Mouse (Mus musculus) bone marrow, adult 2 months (tissue): ENCODE measurements around the gene Vwa8. TPM values are rescaled to one million over a fixed set of nuclear protein-coding genes. Genes with fewer than 3 reads are reported as not detected.

Source experiments
- H3K27ac ChIP-seq: fragments of 200-500 bp; 2 replicates; pipeline ENCODE4 v1.5.1; 2012; ENCODE audit warnings: low read depth, mild to moderate bottlenecking, control low read depth, inconsistent platforms, low read length; ENCODE audit not compliant: control insufficient read depth, poor library complexity, insufficient read depth
- H3K4me1 ChIP-seq: fragments of 200-500 bp; 2 replicates; pipeline ENCODE4 v1.6.1; 2011; ENCODE audit warnings: low read length; ENCODE audit not compliant: control insufficient read depth, insufficient read depth
- H3K4me3 ChIP-seq: fragments of 200-500 bp; replicated peaks from 2 replicates; pipeline ENCODE3; 2011; ENCODE audit warnings: mild to moderate bottlenecking, low read depth, low read length, control low read depth; ENCODE audit not compliant: control insufficient read depth
- CTCF ChIP-seq: fragments of 200-500 bp; IDR thresholded peaks from 2 replicates; pipeline ENCODE4 v1.5.1; 2011; ENCODE audit warnings: low read length, control low read depth; ENCODE audit not compliant: control insufficient read depth, insufficient read depth
- POLR2A ChIP-seq: fragments of 200-500 bp; IDR thresholded peaks from 2 replicates; pipeline ENCODE4 v1.6.1; 2011; ENCODE audit warnings: low read depth, mild to moderate bottlenecking, control low read depth, low read length, borderline replicate concordance; ENCODE audit not compliant: control insufficient read depth
- WGBS: fragments of 180-500 bp; shearing (Covaris S2); methylation state at CpG from one replicate; pipeline ENCODE4 v1.1.7; 2018; 5-methylcytosine and 5-hydroxymethylcytosine counted together
- polyA plus RNA-seq: library from polyadenylated mRNA; stranded (reverse); fragments of >200 nt; gene quantifications from 2 replicates; pipeline ENCODE4 v1.2.4, GENCODE M21; 2011; ENCODE audit warnings: low replicate concordance; ENCODE audit not compliant: missing spikeins, insufficient read depth, insufficient read length

The Vwa8 gene
- polyA plus RNA-seq, 1 experiment = 7.6 TPM

DNA sequence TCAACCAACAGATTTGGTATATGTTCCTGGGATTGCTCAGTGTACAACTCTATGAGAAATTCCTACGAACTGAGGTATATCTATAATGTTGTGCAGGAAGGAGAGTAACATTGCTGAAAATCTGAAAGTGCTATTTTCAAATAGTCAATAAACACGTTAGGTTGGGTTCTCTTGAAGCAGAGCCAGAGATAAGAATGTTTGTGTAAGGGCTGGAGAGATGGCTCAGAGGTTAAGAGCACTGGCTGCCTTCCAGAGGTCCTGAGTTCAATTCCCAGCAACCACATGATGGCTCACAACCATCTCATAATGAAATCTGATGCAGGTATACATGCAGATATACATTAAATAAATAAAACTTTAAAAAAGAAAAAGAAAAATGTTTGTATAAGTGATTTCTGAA, 198.3 kb downstream of the Vwa8 start:
- WGBS = 73% methylated on average over 2 of the region's 2 CpGs
- Histone ChIP-seq H3K4me3 (no peak overlapping the region), H3K4me1 (no peaks in the 10 kb centered on the region), H3K27ac (no peak overlapping the region)
- TF ChIP-seq POLR2A = no peak
- no peak for TF ChIP-seq CTCF

DNA sequence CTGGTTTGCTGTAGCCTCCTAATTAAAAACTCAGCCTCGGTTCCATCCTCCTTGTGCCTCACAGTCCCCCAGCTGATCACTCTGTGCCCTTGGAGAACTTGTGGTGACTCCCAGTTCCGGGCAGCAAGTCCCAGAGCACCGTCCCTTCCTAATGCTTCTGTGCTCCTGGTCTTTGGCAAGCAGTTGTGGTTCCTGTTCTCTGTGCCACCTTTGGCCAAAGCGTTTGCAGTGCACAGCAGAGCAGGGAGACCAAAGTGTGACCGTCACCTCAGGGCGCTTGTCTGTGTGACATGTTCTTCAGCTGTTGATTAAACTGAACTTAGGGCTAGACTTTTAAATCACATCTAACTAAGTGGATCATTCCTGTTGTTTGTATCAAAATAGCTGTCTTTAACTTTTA, 199.1 kb downstream of the Vwa8 start:
- Histone ChIP-seq H3K4me3 (no peak overlapping the region), H3K27ac (no peak overlapping the region), H3K4me1 (no peaks in the 10 kb centered on the region)
- 79% methylated on average over 6 of the region's 6 CpGs for WGBS
- TF ChIP-seq CTCF = no peak
- TF ChIP-seq POLR2A = no peak

GRCm38 (mm10) chr14:79049544-79049943, 200.7 kb downstream of the Vwa8 start:
- 88% methylated on average over 11 of the region's 11 CpGs for WGBS
- Histone ChIP-seq H3K4me3 (no peak overlapping the region), H3K27ac (no peak overlapping the region), H3K4me1 (no peaks in the 10 kb centered on the region)
- TF ChIP-seq CTCF = no peak
- no peak for TF ChIP-seq POLR2A

- WGBS = 89% methylated on average over 3 of the region's 3 CpGs
- H3K4me3 ChIP-seq = no peak overlapping the region
- TF ChIP-seq POLR2A = no peak
- TF ChIP-seq CTCF = no peak
- no peaks in the 10 kb centered on the region for H3K4me1 ChIP-seq
- H3K27ac ChIP-seq = no peak overlapping the region
Observed at GRCm38 (mm10) chr14:79065636-79066035, 216.8 kb downstream of the Vwa8 start.

- H3K4me3 ChIP-seq = no peak overlapping the region
- no peak overlapping the region for H3K27ac ChIP-seq
- 86% methylated on average over 1 of the region's 1 CpGs for WGBS
- H3K4me1 ChIP-seq = no peaks in the 10 kb centered on the region
- TF ChIP-seq CTCF = no peak
- no peak for TF ChIP-seq POLR2A
Observed at GRCm38 (mm10) chr14:79069515-79069914, 220.7 kb downstream of the Vwa8 start.

DNA sequence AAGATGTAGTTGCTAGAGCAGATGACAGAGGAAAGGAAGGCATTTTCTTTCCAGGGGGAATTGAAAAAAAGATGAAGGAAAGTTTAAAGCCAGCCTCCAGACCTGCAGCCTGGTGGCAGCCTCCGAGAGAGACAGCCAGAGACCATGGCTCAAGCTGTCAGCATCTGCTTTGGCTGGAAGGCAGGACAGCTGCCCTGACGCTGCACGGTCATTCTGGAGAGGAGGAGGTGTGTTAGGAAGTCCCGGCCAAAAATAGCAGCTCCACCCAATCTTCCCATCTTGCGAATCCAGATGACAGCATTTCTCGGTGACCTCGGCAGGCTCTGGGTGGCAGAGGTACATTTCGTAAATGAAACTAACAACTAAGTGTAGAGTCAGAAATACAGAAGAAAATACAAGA, 225.9 kb downstream of the Vwa8 start:
- Histone ChIP-seq H3K4me1 (no peaks in the 10 kb centered on the region), H3K27ac (no peak overlapping the region), H3K4me3 (no peak overlapping the region)
- WGBS = 89% methylated on average over 8 of the region's 8 CpGs
- TF ChIP-seq CTCF (no peak), POLR2A (no peak)

GRCm38 (mm10) chr14:79076560-79077300, 227.9 kb downstream of the Vwa8 start:
- TF ChIP-seq CTCF (no peak), POLR2A (no peak)
- Histone ChIP-seq H3K27ac (no peak overlapping the region), H3K4me3 (no peak overlapping the region), H3K4me1 (no peaks in the 10 kb centered on the region)
- WGBS = 79% methylated on average over 9 of the region's 9 CpGs

DNA sequence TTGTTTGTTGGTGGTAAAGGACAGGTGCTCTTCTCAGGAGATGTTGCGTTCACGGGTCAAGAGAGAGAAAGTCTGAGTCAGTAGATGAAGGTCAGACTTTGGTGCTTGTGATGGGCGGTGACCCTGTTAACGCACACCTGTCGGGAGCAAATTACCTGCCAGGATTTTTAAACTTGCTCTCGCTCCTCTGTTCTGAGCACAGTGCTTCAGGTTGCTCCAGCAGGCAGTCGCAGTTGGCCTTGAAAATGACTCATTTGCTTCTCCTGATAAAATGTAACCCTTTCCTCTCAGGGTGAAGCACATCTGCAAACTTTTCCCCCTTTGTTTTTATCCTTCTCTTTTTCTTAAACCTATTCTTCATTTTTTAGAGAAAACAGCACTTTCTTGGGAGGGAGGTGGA, 234.7 kb downstream of the Vwa8 start:
- TF ChIP-seq POLR2A = no peak
- 91% methylated on average over 7 of the region's 7 CpGs for WGBS
- H3K4me1 ChIP-seq = no peaks in the 10 kb centered on the region
- no peak overlapping the region for H3K27ac ChIP-seq
- H3K4me3 ChIP-seq = no peak overlapping the region

GRCm38 (mm10) chr14:79086006-79086405, 237.2 kb downstream of the Vwa8 start:
- Histone ChIP-seq H3K4me1 (no peaks in the 10 kb centered on the region), H3K4me3 (no peak overlapping the region), H3K27ac (no peak overlapping the region)
- TF ChIP-seq POLR2A (no peak), CTCF (no peak)
- WGBS = 81% methylated on average over 5 of the region's 5 CpGs
